Mouse (Mus musculus): ENCODE data around the gene Nmt2.

The Nmt2 gene

GRCm38 (mm10) chr2:3283602-3284472 lies at the start of gene Nmt2:
Gene Nmt2 (plus strand): TSS chr2:3284212.
- DNase-seq (ENCODE audit: low spot score) = peak; percentile 95

GRCm38 (mm10) chr2:3239255-3239654 lies 44.8 kb upstream of the Nmt2 start:
- no peak for DNase-seq (ENCODE audit: low spot score)

- no peak for DNase-seq (ENCODE audit: low spot score)
These were observed 39.8 kb upstream of the Nmt2 start for GRCm38 (mm10) chr2:3244251-3244650.

- no peak for DNase-seq (ENCODE audit: low spot score)
These were observed 32.7 kb upstream of the Nmt2 start for GRCm38 (mm10) chr2:3251309-3251708.

- no peak for DNase-seq (ENCODE audit: low spot score)
These were observed 17.5 kb upstream of the Nmt2 start for GRCm38 (mm10) chr2:3266466-3266865.

- DNase-seq (ENCODE audit: low spot score) = no peak
These were observed 16.1 kb upstream of the Nmt2 start for GRCm38 (mm10) chr2:3267879-3268278.

- no peak for DNase-seq (ENCODE audit: low spot score)
These were observed 10.7 kb upstream of the Nmt2 start for GRCm38 (mm10) chr2:3273349-3273748.

- DNase-seq (ENCODE audit: low spot score) = no peak
These were observed 7.9 kb upstream of the Nmt2 start for GRCm38 (mm10) chr2:3276106-3276505.

GRCm38 (mm10) chr2:3277502-3277901 lies 6.5 kb upstream of the Nmt2 start:
- no peak for DNase-seq (ENCODE audit: low spot score)

GRCm38 (mm10) chr2:3281311-3281710 lies 2.7 kb upstream of the Nmt2 start:
- DNase-seq (ENCODE audit: low spot score) = no peak

- DNase-seq (ENCODE audit: low spot score) = no peak
These were observed 978 bp upstream of the Nmt2 start for GRCm38 (mm10) chr2:3282866-3283601.

- peak; percentile 41 for DNase-seq (ENCODE audit: low spot score)
These were observed 615 bp downstream of the Nmt2 start for GRCm38 (mm10) chr2:3284473-3285180.

GRCm38 (mm10) chr2:3285181-3285530 lies 1.1 kb downstream of the Nmt2 start:
- DNase-seq (ENCODE audit: low spot score) = no peak

- DNase-seq (ENCODE audit: low spot score) = no peak
These were observed 1.7 kb downstream of the Nmt2 start for GRCm38 (mm10) chr2:3285709-3286108.

GRCm38 (mm10) chr2:3286243-3286642 lies 2.2 kb downstream of the Nmt2 start:
- DNase-seq (ENCODE audit: low spot score) = no peak

- DNase-seq (ENCODE audit: low spot score) = no peak
These were observed 5.6 kb downstream of the Nmt2 start for GRCm38 (mm10) chr2:3289581-3289980.

GRCm38 (mm10) chr2:3292170-3292569 lies 8.2 kb downstream of the Nmt2 start:
- no peak for DNase-seq (ENCODE audit: low spot score)

- no peak for DNase-seq (ENCODE audit: low spot score)
These were observed 11.8 kb downstream of the Nmt2 start for GRCm38 (mm10) chr2:3295826-3296225.

- DNase-seq (ENCODE audit: low spot score) = peak; percentile 6
These were observed 21.5 kb downstream of the Nmt2 start for GRCm38 (mm10) chr2:3305426-3306025.

- no peak for DNase-seq (ENCODE audit: low spot score)
These were observed 39.1 kb downstream of the Nmt2 start for GRCm38 (mm10) chr2:3323132-3323531.

GRCm38 (mm10) chr2:3324381-3325130 lies 40.5 kb downstream of the Nmt2 start:
- DNase-seq (ENCODE audit: low spot score) = no peak

- DNase-seq (ENCODE audit: low spot score) = no peak
These were observed 42.5 kb downstream of the Nmt2 start for GRCm38 (mm10) chr2:3326547-3326946.
